In genomic region chr8:92358141-92358999, GRCm38 (mm10) we compare ENCODE assay signal across 10 mouse cellular contexts. TPM values are rescaled to one million over a fixed set of nuclear protein-coding genes. Genes with fewer than 3 reads are reported as not detected.
A peak's percentile ranks its signal among the peaks of the same experiment; 100 is the strongest.
DNase-seq lines count a peak whose midpoint lies in the region; ATAC-seq and TF ChIP-seq lines count a peak whose summit lies in the region.
"Had no signal": no experiment of that assay in that cellular context is flagged by ENCODE, and none has a peak within 500 bp of the region (broad histone marks: within the 10 kb centered on the region; RNA-seq: fewer than 3 reads in every experiment).

No protein-coding gene starts in this region.

- peak overlapping the region; percentile 75 for H3K4me2 ChIP-seq in embryonic facial prominence, embryonic 11.5 days (ENCODE audit: low read depth, low read length)
- peak overlapping the region; percentile 76 for H3K4me2 ChIP-seq in hindbrain, embryonic 13.5 days
- H3K4me2 ChIP-seq in liver, embryonic 14.5 days (ENCODE audit: low read depth), result peak overlapping the region; percentile 89
- peak overlapping the region; percentile 70 for H3K4me2 ChIP-seq in stomach, embryonic 14.5 days (replicated peaks; ENCODE audit: low read depth, low read length)

- peak overlapping the region; percentile 68 for H3K4me3 ChIP-seq in embryonic facial prominence, embryonic 11.5 days (ENCODE audit: low read depth, low read length)
- H3K4me3 ChIP-seq in hindbrain, embryonic 13.5 days, result peak overlapping the region; percentile 63
- peak overlapping the region in 1 of 2 experiments; percentile 31; a peak in 2 of 4 replicates for H3K4me3 ChIP-seq in liver, embryonic 14.5 days (ENCODE audit: insufficient read depth in 1 of 2, low read depth in 2 of 2, low read length in 2 of 2)
- peak overlapping the region; percentile 53 for H3K4me3 ChIP-seq in stomach, embryonic 14.5 days (ENCODE audit: low read depth, low read length)

- WGBS in embryonic facial prominence, embryonic 11.5 days, result under 1% methylated on average over 68 of the region's 80 CpGs
- under 1% methylated on average over 80 of the region's 80 CpGs for WGBS in hindbrain, embryonic 13.5 days
- 2% methylated on average over 66 of the region's 80 CpGs for WGBS in liver, embryonic 14.5 days (ENCODE audit: insufficient replicate concordance)
- WGBS in stomach, embryonic 14.5 days, result 1% methylated on average over 77 of the region's 80 CpGs

- peaks cover 11% of the 10 kb centered on the region for H3K27me3 ChIP-seq in embryonic facial prominence, embryonic 11.5 days (ENCODE audit: control insufficient read depth, insufficient read depth, low read length)
- H3K27me3 ChIP-seq in hindbrain, embryonic 13.5 days, result peaks cover 50% of the 10 kb centered on the region
- peaks cover 71% of the 10 kb centered on the region for H3K27me3 ChIP-seq in liver, embryonic 14.5 days (ENCODE audit: control insufficient read depth, insufficient read depth, low read length)
- H3K27me3 ChIP-seq in stomach, embryonic 14.5 days (ENCODE audit: control insufficient read depth, insufficient read depth, low read length), result peaks cover 51% of the 10 kb centered on the region
- H3K27me3 ChIP-seq: CH12.LX had no signal

- peak; percentile 1; the same call in 1 of the 2 replicates for ATAC-seq in embryonic facial prominence, embryonic 11.5 days (replicated peaks; ENCODE audit: insufficient number of reproducible peaks, low FRiP score, low TSS enrichment, low read depth)
- ATAC-seq in hindbrain, embryonic 13.5 days (ENCODE audit: low FRiP score), result no peak
- ATAC-seq in liver, embryonic 14.5 days (ENCODE audit: insufficient read depth), result no peak
- ATAC-seq in stomach, embryonic 14.5 days (ENCODE audit: insufficient number of reproducible peaks, insufficient read depth, low FRiP score, low read depth), result no peak

- no peaks in the 10 kb centered on the region for H3K9me3 ChIP-seq in embryonic facial prominence, embryonic 11.5 days (replicated peaks; ENCODE audit: control insufficient read depth, low read length)
- no peaks in the 10 kb centered on the region for H3K9me3 ChIP-seq in hindbrain, embryonic 13.5 days
- H3K9me3 ChIP-seq in liver, embryonic 14.5 days (ENCODE audit: control insufficient read depth, low read length), result no peaks in the 10 kb centered on the region
- H3K9me3 ChIP-seq in stomach, embryonic 14.5 days (ENCODE audit: control insufficient read depth, low read depth, low read length), result no peaks in the 10 kb centered on the region

- peak; percentile 57 to 65 for DNase-seq in cerebellum, postnatal 10 days
- no peak for DNase-seq in cerebellum, postnatal 4 days (ENCODE audit: low spot score in 2 of 2)
- DNase-seq in 3T3-L1 (ENCODE audit: low read depth, low spot score), result peak; percentile 46
- DNase-seq in embryonic facial prominence, embryonic 11.5 days (ENCODE audit: low spot score), result peak; percentile 52
- no peak for DNase-seq in liver, embryonic 14.5 days (ENCODE audit: low read depth in 3 of 3, low spot score in 3 of 3)
- DNase-seq in left cerebral cortex, postnatal 4 days, result no peak

- no peaks in the 10 kb centered on the region for H3K36me3 ChIP-seq in embryonic facial prominence, embryonic 11.5 days (replicated peaks; ENCODE audit: control insufficient read depth, insufficient read depth, low read depth, low read length)
- H3K36me3 ChIP-seq in hindbrain, embryonic 13.5 days, result no peaks in the 10 kb centered on the region; the same call in 1 of the 2 replicates
- no peaks in the 10 kb centered on the region for H3K36me3 ChIP-seq in liver, embryonic 14.5 days (replicated peaks; ENCODE audit: control insufficient read depth, insufficient read depth, low read depth)
- H3K36me3 ChIP-seq in stomach, embryonic 14.5 days (ENCODE audit: control insufficient read depth, insufficient read depth, low read length), result no peaks in the 10 kb centered on the region

- intact Hi-C loops in left cerebral cortex, postnatal 4 days (cut with DNase I), result loop anchor here (5.0 to 10.0 kb wide), 4 partner anchors 556 to 1164 kb away; partner anchors contain the start of genes Aktip and Irx3

- H3K9ac ChIP-seq in embryonic facial prominence, embryonic 11.5 days (replicated peaks; ENCODE audit: low read length), result peak overlapping the region; percentile 83
- H3K9ac ChIP-seq in hindbrain, embryonic 13.5 days, result peak overlapping the region; percentile 92
- no peak overlapping the region for H3K9ac ChIP-seq in liver, embryonic 14.5 days (replicated peaks)
- H3K9ac ChIP-seq in stomach, embryonic 14.5 days (replicated peaks; ENCODE audit: low read depth, low read length), result peak overlapping the region; percentile 61

- H3K4me1 ChIP-seq in embryonic facial prominence, embryonic 11.5 days (ENCODE audit: control insufficient read depth, insufficient read depth, low read length), result no peaks in the 10 kb centered on the region; the same call in none of the 2 replicates
- peaks cover 66% of the 10 kb centered on the region for H3K4me1 ChIP-seq in hindbrain, embryonic 13.5 days (replicated peaks)
- H3K4me1 ChIP-seq in liver, embryonic 14.5 days (replicated peaks; ENCODE audit: control insufficient read depth in 2 of 2, insufficient read depth in 2 of 2, low read length in 1 of 2), result peaks cover 4 to 6% of the 10 kb centered on the region in 2 experiments; a peak in 3 of 4 replicates
- H3K4me1 ChIP-seq in stomach, embryonic 14.5 days (ENCODE audit: control insufficient read depth, insufficient read depth, low read length), result peaks cover 15% of the 10 kb centered on the region; the same call in 1 of the 2 replicates

- TF ChIP-seq CTCF in liver, embryonic 14.5 days (IDR thresholded peaks at IDR 0.05; ENCODE audit: low read depth), result no peak

- peak overlapping the region; percentile 95 for H3K27ac ChIP-seq in embryonic facial prominence, embryonic 11.5 days (replicated peaks; ENCODE audit: low read depth, low read length)
- H3K27ac ChIP-seq in hindbrain, embryonic 13.5 days, result peak overlapping the region; percentile 97
- H3K27ac ChIP-seq in liver, embryonic 14.5 days, result no peak overlapping the region
- H3K27ac ChIP-seq in stomach, embryonic 14.5 days (ENCODE audit: low read length), result peak overlapping the region; percentile 82

- no peak for TF ChIP-seq EP300 in liver, embryonic 14.5 days (IDR thresholded peaks at IDR 0.05; ENCODE audit: low read depth)

RNA-seq across cellular contexts. Expression of gene Irx5, which starts 0.9 kb away (rescaled TPM):
- polyA plus RNA-seq in embryonic facial prominence, embryonic 11.5 days (2014; fragmentation: Nextera tagmentation; extraction: Ambion mirVana), result 19.4 and 20.9 TPM in 2 replicates
- polyA plus RNA-seq in hindbrain, embryonic 13.5 days (2015; fragmentation: Nextera tagmentation; extraction: Ambion mirVana), result 15.4 and 18.4 TPM in 2 replicates
- 0.04 TPM in 2 replicates for polyA plus RNA-seq in liver, embryonic 14.5 days (2012; rRNA removed)
- polyA plus RNA-seq in liver, embryonic 14.5 days (2014; fragmentation: Nextera tagmentation; extraction: Ambion mirVana), result not detected in 2 replicates
- polyA plus RNA-seq in stomach, embryonic 14.5 days (2014; fragmentation: Nextera tagmentation; extraction: Ambion mirVana), result 3.7 and 4.0 TPM in 2 replicates
- total RNA-seq in left cerebral cortex, postnatal 4 days (2021), result not detected
- total RNA-seq: CH12.LX; gastrocnemius, postnatal 36 days had no signal

Comparison
In these comparisons a context has a peak if more than half of its experiments do, and no peak if none do; other contexts are left out.
1. DNase-seq: peak in cerebellum, postnatal 10 days (2 of 2), 3T3-L1 (single experiment) and embryonic facial prominence, embryonic 11.5 days (single experiment); none in cerebellum, postnatal 4 days (0 of 2), liver, embryonic 14.5 days (0 of 3) and left cerebral cortex, postnatal 4 days (single experiment).
2. Peak in every context shown above with its lines, with median percentiles within 50 percentile points of each other: H3K4me2 ChIP-seq.